Comparison of ENCODE assay signal across 30 mouse cellular contexts in the genomic region with DNA sequence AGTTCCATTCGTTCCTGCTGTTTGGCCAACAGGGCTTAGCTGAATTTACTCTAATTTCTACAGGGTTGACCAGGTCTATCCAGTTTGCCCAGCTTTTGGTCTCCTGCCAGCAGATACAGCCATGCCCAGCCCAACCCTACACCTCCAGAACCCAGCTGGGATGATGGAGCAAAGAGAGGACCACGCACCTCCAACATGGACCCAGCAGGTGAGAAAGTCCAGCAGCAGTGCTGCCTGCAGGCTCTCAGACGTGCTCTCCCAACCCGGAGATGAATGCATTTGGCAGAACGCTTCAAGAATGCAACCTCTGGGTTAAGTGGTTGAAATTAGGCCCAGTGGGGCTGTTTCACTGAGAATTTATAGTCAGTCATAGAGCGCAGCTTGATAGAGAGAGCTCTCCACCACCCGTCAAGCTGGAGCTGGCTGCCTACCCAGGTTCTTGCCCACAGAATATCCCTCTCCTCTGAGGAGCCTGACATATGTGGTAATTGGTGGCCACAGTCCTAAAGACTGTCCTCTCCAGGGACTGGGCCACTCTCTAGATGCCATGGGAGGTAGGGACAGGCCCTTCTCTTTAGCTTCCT. TPM values are rescaled to one million over a fixed set of nuclear protein-coding genes. Genes with fewer than 3 reads are reported as not detected.
DNase-seq lines count a peak whose midpoint lies in the region; ATAC-seq lines count a peak whose summit lies in the region.
"Had no signal": no experiment of that assay in that cellular context is flagged by ENCODE, and none has a peak within 500 bp of the region (broad histone marks: within the 10 kb centered on the region; RNA-seq: fewer than 3 reads in every experiment).

No protein-coding gene starts in this region.

- H3K27me3 ChIP-seq in kidney, embryonic 14.5 days (ENCODE audit: control insufficient read depth, insufficient read depth, low read length), result no peaks in the 10 kb centered on the region
- peaks cover 5% of the 10 kb centered on the region; the same call in 1 of the 2 replicates for H3K27me3 ChIP-seq in neural tube, embryonic 13.5 days

- H3K4me2 ChIP-seq in kidney, embryonic 14.5 days (replicated peaks; ENCODE audit: low read depth, low read length), result no peak overlapping the region
- no peak overlapping the region for H3K4me2 ChIP-seq in neural tube, embryonic 13.5 days

- H3K4me1 ChIP-seq in kidney, embryonic 14.5 days (ENCODE audit: control insufficient read depth, insufficient read depth, low read length), result peaks cover 8% of the 10 kb centered on the region; the same call in 1 of the 2 replicates
- H3K4me1 ChIP-seq in neural tube, embryonic 13.5 days (replicated peaks), result peaks cover 11% of the 10 kb centered on the region

- H3K4me3 ChIP-seq in kidney, embryonic 14.5 days (ENCODE audit: low read length), result no peak overlapping the region
- H3K4me3 ChIP-seq in neural tube, embryonic 13.5 days, result no peak overlapping the region
- H3K4me3 ChIP-seq: erythroblast, embryonic 14.5 days; heart, embryonic 10.5 days; hindbrain, embryonic 10.5 days; midbrain, embryonic 10.5 days had no signal

- WGBS in kidney, embryonic 14.5 days, result 59% methylated on average over 7 of the region's 7 CpGs
- 46% methylated on average over 7 of the region's 7 CpGs for WGBS in neural tube, embryonic 13.5 days

- no peak for ATAC-seq in kidney, embryonic 14.5 days (ENCODE audit: low FRiP score, low TSS enrichment)
- ATAC-seq in neural tube, embryonic 13.5 days (ENCODE audit: low read depth), result peak; percentile 54; the same call in 1 of the 2 replicates

- H3K9ac ChIP-seq in kidney, embryonic 14.5 days (ENCODE audit: low read depth, low read length), result no peak overlapping the region
- H3K9ac ChIP-seq in neural tube, embryonic 13.5 days, result no peak overlapping the region

- peak; percentile 45 for DNase-seq in kidney, adult 11 months
- DNase-seq in neural tube, embryonic 10.5 days (ENCODE audit: extremely low spot score, low spot score), result no peak
- peak; percentile 46 to 67 for DNase-seq in kidney, postnatal 4 days
- DNase-seq in urinary bladder, adult 2 months (ENCODE audit: low spot score), result no peak
- no peak for DNase-seq in gastrocnemius, adult 18-20 months (ENCODE audit: low spot score)
- DNase-seq: cerebellum, adult 18-20 months; cerebellum, postnatal 36 days; liver; right cerebral cortex, adult 18-20 months; thymus, postnatal 36 days had no signal

- no peak overlapping the region for H3K27ac ChIP-seq in kidney, embryonic 14.5 days (ENCODE audit: low read depth, low read length)
- H3K27ac ChIP-seq in neural tube, embryonic 13.5 days (replicated peaks), result no peak overlapping the region
- H3K27ac ChIP-seq: heart, embryonic 10.5 days; hindbrain, embryonic 10.5 days; macrophage; midbrain, embryonic 10.5 days had no signal

- no peaks in the 10 kb centered on the region for H3K36me3 ChIP-seq in kidney, embryonic 14.5 days (ENCODE audit: control insufficient read depth, insufficient read depth, low read length)
- H3K36me3 ChIP-seq in neural tube, embryonic 13.5 days, result no peaks in the 10 kb centered on the region
- H3K36me3 ChIP-seq: heart, embryonic 10.5 days; hindbrain, embryonic 10.5 days; midbrain, embryonic 10.5 days had no signal

- no peaks in the 10 kb centered on the region for H3K9me3 ChIP-seq in kidney, embryonic 14.5 days (ENCODE audit: control insufficient read depth, low read length)
- H3K9me3 ChIP-seq in neural tube, embryonic 13.5 days, result no peaks in the 10 kb centered on the region
- H3K9me3 ChIP-seq: heart, embryonic 10.5 days; hindbrain, embryonic 10.5 days; midbrain, embryonic 10.5 days had no signal

RNA-seq across cellular contexts. Expression of gene Gm12830, which starts 23.4 kb away (rescaled TPM):
- polyA plus RNA-seq in kidney, embryonic 14.5 days (2014; fragmentation: Nextera tagmentation; extraction: Ambion mirVana), result 0.15 and 0.17 TPM in 2 replicates
- polyA plus RNA-seq in neural tube, embryonic 13.5 days (2015; fragmentation: Nextera tagmentation; extraction: Ambion mirVana), result not detected in 2 replicates
- not detected in 2 replicates for polyA plus RNA-seq in urinary bladder, adult 2 months (2012; rRNA removed)
- total RNA-seq in gastrocnemius, adult 18-20 months (2021), result not detected
- total RNA-seq: adrenal gland, adult 18-20 months; adrenal gland, postnatal 4 days; CH12.LX; layer of hippocampus, postnatal 10 days; left cerebral cortex, adult 8-10 months; MEL; midbrain, postnatal 0 days had no signal
- polyA plus RNA-seq: erythroblast, embryonic 14.5 days; forebrain, embryonic 14.5 days; gonadal fat pad, adult 2 months; heart, embryonic 10.5 days; heart, postnatal 0 days; hindbrain, embryonic 10.5 days; large intestine, adult 2 months; liver, embryonic 16.5 days; macrophage; midbrain, embryonic 10.5 days; small intestine, adult 2 months had no signal

Comparison
In these comparisons a context has a peak if more than half of its experiments do, and no peak if none do; other contexts are left out.
1. DNase-seq: peak in kidney, adult 11 months (single experiment) and kidney, postnatal 4 days (2 of 2); none in neural tube, embryonic 10.5 days (single experiment), urinary bladder, adult 2 months (single experiment) and gastrocnemius, adult 18-20 months (single experiment).